Mouse (Mus musculus) heart, postnatal 25 days (tissue): ENCODE results near the gene Polr1e. TPM values are rescaled to one million over a fixed set of nuclear protein-coding genes. Genes with fewer than 3 reads are reported as not detected.

Experiments
- total RNA-seq, 2 experiments: library from RNA; stranded (reverse); gene quantifications; 2 replicates each; pipeline ENCODE4 v1.2.3; 2021

Gene Polr1e
- total RNA-seq, 2 experiments from 2014 or later = 19.4 to 26.6 TPM

Other genes with a start within 250 kb of the Polr1e start
- 10 to 100 TPM; 38.5 to 39.5 TPM for gene Grhpr, start 37.2 kb upstream of the Polr1e start, total RNA-seq
- gene Zbtb5, start 6.2 kb upstream of the Polr1e start, total RNA-seq = 1 to 10 TPM; 6.3 to 6.7 TPM
- 10 to 100 TPM; 11.1 to 12.8 TPM for gene Fbxo10, start 66.0 kb downstream of the Polr1e start, total RNA-seq
- 100 to 1,000 TPM; 212 to 250 TPM for gene Tomm5, start 89.5 kb downstream of the Polr1e start, total RNA-seq
- gene Frmpd1, start 166.3 kb downstream of the Polr1e start, total RNA-seq = under 1 TPM; 0.22 to 0.29 TPM